Mouse (Mus musculus) heart, adult 2 months (tissue): ENCODE measurements at regions not wholly inside any gene's neighbourhood (a gene's known extent, or its start where the extent isn't known, plus 50 kb on each side); places are given as distances from the start of the nearest gene placed in this dataset.

ENCODE experiments used
- DNase-seq, 2 experiments: peaks; one replicate each; pipeline ENCODE4 v3.0.0; 2021
- H3K27ac ChIP-seq: fragments of 200-600 bp; 2 replicates; pipeline ENCODE4 v1.8.1; 2022
- H3K27me3 ChIP-seq: fragments of 200-500 bp; 2 replicates; pipeline ENCODE4 v1.6.1; 2012; ENCODE audit warnings: mild to moderate bottlenecking, low read length, inconsistent platforms, mixed read lengths; ENCODE audit not compliant: control insufficient read depth, insufficient read depth
- H3K36me3 ChIP-seq: fragments of 200-500 bp; 2 replicates; pipeline ENCODE4 v1.6.1; 2012; ENCODE audit warnings: low read length, inconsistent platforms; ENCODE audit not compliant: control insufficient read depth, insufficient read depth
- H3K4me1 ChIP-seq: fragments of 200-500 bp; 2 replicates; pipeline ENCODE4 v1.6.1; 2011; ENCODE audit warnings: low read length; ENCODE audit not compliant: control insufficient read depth, insufficient read depth
- H3K4me3 ChIP-seq: fragments of 200-600 bp; 2 replicates; pipeline ENCODE4 v1.8.1; 2022
- H3K79me2 ChIP-seq: fragments of 200-500 bp; replicated peaks from 2 replicates; pipeline ENCODE4 v1.6.1; 2012; ENCODE audit warnings: mild to moderate bottlenecking, inconsistent platforms, low read length, moderate library complexity, mixed read lengths; ENCODE audit not compliant: control insufficient read depth, insufficient read depth
- H3K9ac ChIP-seq: fragments of 200-500 bp; 2 replicates; pipeline ENCODE4 v1.6.1; 2012; ENCODE audit warnings: low read depth, mild to moderate bottlenecking, control low read depth, inconsistent platforms, low read length, mixed read lengths
- CTCF ChIP-seq: fragments of 200-600 bp; IDR thresholded peaks from 2 replicates; pipeline ENCODE4 v1.8.1; 2022; ENCODE audit warnings: antibody characterized with exemption, mild to moderate bottlenecking, moderate library complexity
- EP300 ChIP-seq: fragments of 200-500 bp; IDR thresholded peaks from 2 replicates; pipeline ENCODE4 v1.6.1; 2011; ENCODE audit warnings: low read depth, low read length, control low read depth; ENCODE audit not compliant: insufficient read depth
- POLR2A ChIP-seq: fragments of 200-500 bp; IDR thresholded peaks from 2 replicates; pipeline ENCODE4 v1.6.1; 2011; ENCODE audit warnings: mild to moderate bottlenecking, low read depth, low read length, control low read depth; ENCODE audit not compliant: insufficient read depth
- WGBS: fragments of 180-500 bp; shearing (Covaris S2); methylation state at CpG from one replicate; pipeline ENCODE4 v1.1.7; 2018; 5-methylcytosine and 5-hydroxymethylcytosine counted together
- intact Hi-C: fragments of 180-260 bp; cut with DNase I; formaldehyde crosslinking; loops from one replicate; pipeline ENCODE4 v1.15.1; 2025

DNA sequence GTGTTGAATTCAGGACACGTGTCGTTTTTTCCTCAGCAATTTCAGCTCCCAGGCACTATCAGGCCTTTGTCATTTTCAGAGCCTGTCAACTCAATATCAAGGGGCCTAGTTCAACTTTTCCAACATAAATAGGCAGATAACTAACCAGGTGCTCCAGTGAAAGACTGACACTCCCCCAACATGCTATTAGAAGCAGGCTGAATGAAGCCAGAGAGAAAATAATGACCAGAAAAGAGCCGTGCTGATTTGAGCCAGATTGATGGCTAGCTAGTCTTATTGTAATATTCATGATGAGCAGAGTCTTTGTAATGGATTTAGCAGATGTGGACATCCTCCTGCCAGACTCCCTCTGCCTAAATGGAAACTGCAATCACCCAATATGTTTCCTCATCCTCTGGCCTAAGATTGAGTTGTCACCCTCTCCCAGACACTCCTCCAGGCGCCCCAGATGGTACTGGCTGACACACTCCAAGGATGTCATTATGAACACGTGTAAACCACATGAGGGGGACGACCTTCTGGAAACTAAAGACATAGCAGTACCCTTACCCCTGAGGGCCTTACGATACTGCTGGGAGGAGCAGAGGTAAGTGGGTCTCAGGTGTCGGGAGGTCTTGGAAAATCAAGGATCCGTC lies 66.0 kb downstream of the Gm10260 start:
- Histone ChIP-seq H3K27me3 (no peaks in the 10 kb centered on the region), H3K4me3 (no peak overlapping the region), H3K36me3 (no peaks in the 10 kb centered on the region), H3K4me1 (no peaks in the 10 kb centered on the region), H3K79me2 (no peaks in the 10 kb centered on the region), H3K9ac (no peak overlapping the region), H3K27ac (no peak overlapping the region)
- TF ChIP-seq EP300, result no peak
- TF ChIP-seq CTCF, result no peak
- TF ChIP-seq POLR2A, result no peak
- intact Hi-C loops, result no loop called here
- 51% methylated on average over 9 of the region's 9 CpGs for WGBS
- DNase-seq, result no peak

DNA sequence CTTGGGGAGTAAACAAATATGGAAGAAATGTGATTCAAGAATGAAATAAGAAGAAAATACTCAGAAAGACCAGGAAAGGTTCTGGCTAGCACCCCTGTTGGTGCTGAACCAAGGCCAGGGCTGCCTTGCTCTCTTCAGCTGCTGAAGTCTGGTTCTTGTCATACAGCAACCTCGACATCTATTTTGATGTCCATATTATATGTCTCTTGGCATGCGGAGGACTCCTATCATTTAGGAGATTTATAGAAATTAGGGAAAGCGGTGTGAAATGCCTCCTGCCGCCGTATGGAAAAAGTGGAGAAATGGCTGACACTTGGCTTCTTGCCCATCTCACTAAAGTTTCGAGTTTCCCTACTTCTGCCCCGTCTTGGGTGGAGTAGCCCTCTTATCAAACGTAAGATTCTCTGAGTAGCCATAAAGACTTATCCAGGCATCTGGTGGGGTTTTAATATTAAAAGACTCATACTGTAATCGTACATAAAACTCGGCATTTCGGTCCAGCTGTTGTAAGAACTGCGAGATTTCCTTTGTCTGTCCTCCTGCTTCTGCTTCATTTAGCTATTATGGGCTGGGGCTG lies 72.0 kb downstream of the Gm10260 start:
- no peak for DNase-seq
- WGBS, result 78% methylated on average over 12 of the region's 12 CpGs

DNA sequence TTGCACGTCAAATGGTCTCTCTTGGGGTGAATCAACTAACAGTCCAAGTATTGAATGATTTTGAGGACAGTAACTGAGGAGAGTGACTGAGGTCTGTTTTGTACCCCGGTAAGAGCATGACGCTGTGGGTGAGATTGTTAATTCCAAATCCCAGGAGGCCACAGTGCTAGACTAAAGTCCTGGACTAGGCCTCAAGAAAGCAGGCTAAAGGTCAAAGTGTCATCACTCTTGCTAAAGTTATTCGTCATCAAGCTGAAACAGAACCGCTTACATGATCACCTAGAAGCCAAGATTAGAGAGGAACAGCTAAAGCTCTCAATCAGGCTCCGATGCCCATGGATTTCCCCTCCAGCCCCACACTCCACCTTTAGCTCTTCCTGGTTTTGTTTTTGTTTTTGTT lies 76.6 kb downstream of the Gm10260 start:
- Histone ChIP-seq H3K9ac (no peak overlapping the region), H3K36me3 (no peaks in the 10 kb centered on the region), H3K79me2 (no peaks in the 10 kb centered on the region), H3K4me1 (no peaks in the 10 kb centered on the region), H3K27me3 (no peaks in the 10 kb centered on the region), H3K27ac (no peak overlapping the region), H3K4me3 (no peak overlapping the region)
- WGBS, result 87% methylated on average over 6 of the region's 6 CpGs
- intact Hi-C loops, result no loop called here
- TF ChIP-seq CTCF (no peak), POLR2A (no peak), EP300 (no peak)
- DNase-seq, result no peak

More for the DNA sequence above, 72.0 kb downstream of the Gm10260 start:
- Histone ChIP-seq H3K27me3 (no peaks in the 10 kb centered on the region), H3K9ac (no peak overlapping the region), H3K27ac (no peak overlapping the region), H3K36me3 (no peaks in the 10 kb centered on the region), H3K4me3 (no peak overlapping the region), H3K79me2 (no peaks in the 10 kb centered on the region), H3K4me1 (no peaks in the 10 kb centered on the region)
- intact Hi-C loops, result no loop called here
- no peak for TF ChIP-seq POLR2A
- no peak for TF ChIP-seq CTCF
- TF ChIP-seq EP300, result no peak

DNA sequence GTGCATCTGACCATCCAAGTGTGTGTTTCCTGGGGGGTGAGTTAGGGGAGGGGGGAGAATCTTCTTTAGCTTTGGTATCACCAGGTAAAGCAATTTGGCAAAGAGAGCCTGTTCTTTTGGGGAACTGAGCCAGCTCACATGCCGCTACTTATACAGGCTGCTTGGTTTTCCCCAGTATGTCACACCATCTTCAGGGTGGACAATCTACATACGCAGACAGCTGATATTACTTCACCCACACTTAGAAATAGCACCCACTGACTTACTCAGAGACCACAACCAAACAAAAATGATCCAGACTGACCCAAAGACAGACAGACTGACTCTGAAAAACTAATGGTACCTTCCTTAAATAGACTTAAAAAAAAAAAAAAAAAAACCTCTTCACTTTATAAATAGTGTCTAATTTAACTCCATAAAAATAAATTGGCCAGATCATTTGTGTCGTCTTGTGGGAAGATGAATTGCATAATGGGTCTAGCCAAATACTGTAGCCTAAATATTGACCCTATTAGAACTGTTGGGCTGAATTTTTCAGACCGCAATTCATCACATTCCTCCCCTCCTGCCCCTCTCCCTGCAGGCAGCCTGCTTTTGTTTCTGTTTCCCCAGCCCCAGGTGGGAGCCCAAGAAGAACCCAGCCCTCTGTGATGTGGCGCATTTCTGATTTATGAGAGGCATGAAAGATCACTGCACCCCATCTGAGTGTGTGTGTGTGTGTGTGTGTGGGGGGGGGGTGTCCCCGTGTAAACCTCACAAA lies 79.0 kb downstream of the Gm10260 start:
- intact Hi-C loops, result no loop called here
- H3K4me3 ChIP-seq, result no peak overlapping the region
- no peaks in the 10 kb centered on the region for H3K79me2 ChIP-seq
- DNase-seq, result no peak
- H3K27me3 ChIP-seq, result no peaks in the 10 kb centered on the region
- 78% methylated on average over 6 of the region's 6 CpGs for WGBS
- no peaks in the 10 kb centered on the region for H3K36me3 ChIP-seq
- no peak overlapping the region for H3K27ac ChIP-seq
- H3K9ac ChIP-seq, result no peak overlapping the region
- H3K4me1 ChIP-seq, result peaks cover 2% of the 10 kb centered on the region; the same call in 1 of the 2 replicates
- TF ChIP-seq EP300, result no peak
- TF ChIP-seq CTCF, result no peak
- no peak for TF ChIP-seq POLR2A

DNA sequence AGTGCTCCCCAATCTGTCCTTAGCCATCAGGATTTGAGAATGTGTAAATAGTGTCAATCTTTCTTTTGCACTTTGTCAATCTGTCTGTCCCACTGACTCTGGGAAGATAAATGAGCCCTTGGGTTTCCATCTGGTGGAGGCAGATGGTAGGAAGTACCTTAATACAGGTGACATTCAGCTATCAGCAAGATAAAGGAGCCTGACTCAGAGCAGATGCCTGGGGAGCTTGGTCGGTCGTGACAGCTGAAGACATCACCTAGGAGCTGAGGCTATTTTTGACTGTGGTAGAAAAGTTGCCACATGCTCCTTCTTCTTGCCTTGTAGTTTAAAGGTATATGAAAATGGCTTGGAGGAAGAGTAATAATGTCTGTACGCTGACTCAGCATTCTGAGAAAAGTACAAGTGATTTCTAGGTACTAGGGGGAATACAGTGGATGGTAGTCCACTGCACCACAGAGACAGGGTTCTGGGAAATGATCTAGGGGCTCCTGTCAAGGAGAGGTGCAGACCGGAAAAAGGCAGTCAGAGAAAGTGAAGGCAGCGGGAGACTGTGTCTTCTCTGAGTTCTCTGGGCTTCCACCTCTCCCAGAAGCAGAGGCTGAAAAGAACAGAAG lies 80.0 kb downstream of the Gm10260 start:
- TF ChIP-seq EP300, result no peak
- no peak for TF ChIP-seq POLR2A
- no peak for TF ChIP-seq CTCF
- peaks cover 2% of the 10 kb centered on the region; the same call in 1 of the 2 replicates for H3K4me1 ChIP-seq
- H3K4me3 ChIP-seq, result no peak overlapping the region
- no peak for DNase-seq
- no peaks in the 10 kb centered on the region for H3K79me2 ChIP-seq
- intact Hi-C loops, result no loop called here
- H3K27ac ChIP-seq, result no peak overlapping the region
- 68% methylated on average over 5 of the region's 5 CpGs for WGBS
- H3K9ac ChIP-seq, result no peak overlapping the region
- H3K27me3 ChIP-seq, result no peaks in the 10 kb centered on the region
- H3K36me3 ChIP-seq, result no peaks in the 10 kb centered on the region

DNA sequence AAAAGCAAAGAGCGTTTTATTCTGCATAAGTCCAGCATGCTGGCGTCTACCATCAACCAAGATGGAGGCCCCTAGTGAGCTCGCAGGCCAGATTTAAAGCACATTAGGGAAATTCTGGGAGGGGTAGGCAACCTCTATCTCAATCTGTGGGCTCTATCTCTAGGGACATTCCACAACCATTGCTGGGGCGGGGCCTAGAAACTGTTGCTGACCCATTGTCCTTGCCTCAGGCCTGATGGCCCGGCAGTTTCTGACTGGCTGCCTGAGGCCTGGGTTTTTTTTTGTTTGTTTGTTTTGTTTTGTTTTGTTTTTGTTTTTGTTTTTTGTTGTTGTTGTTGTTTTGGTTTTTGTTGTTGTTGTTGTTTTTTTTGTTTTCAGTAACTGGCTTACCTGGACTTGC lies 81.4 kb downstream of the Gm10260 start:
- intact Hi-C loops, result no loop called here
- no peak overlapping the region for H3K27ac ChIP-seq
- H3K9ac ChIP-seq, result no peak overlapping the region
- H3K36me3 ChIP-seq, result no peaks in the 10 kb centered on the region
- no peak overlapping the region for H3K4me3 ChIP-seq
- no peaks in the 10 kb centered on the region for H3K27me3 ChIP-seq
- TF ChIP-seq CTCF, result no peak
- TF ChIP-seq EP300, result no peak
- TF ChIP-seq POLR2A, result no peak
- WGBS, result 87% methylated on average over 5 of the region's 5 CpGs
- H3K4me1 ChIP-seq, result peaks cover 2% of the 10 kb centered on the region; the same call in 1 of the 2 replicates
- no peaks in the 10 kb centered on the region for H3K79me2 ChIP-seq
- DNase-seq, result no peak
